Mouse (Mus musculus): Measurements from ENCODE around the gene Rrp7a. TPM values are rescaled to one million over a fixed set of nuclear protein-coding genes. Genes with fewer than 3 reads are reported as not detected.

Gene Rrp7a
- polyA plus RNA-seq, 1 experiment from 2014 or later = 71.1 TPM

DNA sequence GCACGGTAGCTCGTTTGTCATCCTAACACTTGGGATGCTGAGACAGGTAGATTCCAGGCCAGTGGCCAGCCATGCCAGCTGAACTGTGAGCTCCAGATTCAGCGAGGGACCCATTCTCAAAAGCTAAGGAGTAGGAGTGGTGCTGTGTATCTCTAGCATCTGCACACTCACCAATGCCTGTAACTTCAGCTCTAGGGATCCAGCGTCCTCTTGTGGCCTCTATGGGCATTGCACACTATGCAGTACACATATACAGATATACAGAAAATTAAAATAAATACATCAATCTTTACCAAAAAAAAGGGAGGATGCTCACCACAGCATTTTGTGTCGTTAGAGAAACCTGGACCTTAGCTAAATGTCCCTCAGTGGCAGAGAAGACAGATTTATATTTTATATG, 50.8 kb downstream of the Rrp7a start:
- H3K36me3 ChIP-seq (ENCODE audit: control insufficient read depth, insufficient read depth, low read length) = no peaks in the 10 kb centered on the region
- 0 out of 2 replicates have a peak, but pooled peaks cover 3% of the 10 kb centered on the region for H3K4me1 ChIP-seq (replicated peaks; ENCODE audit: control insufficient read depth, insufficient read depth, low read length)
- DNase-seq (ENCODE audit: low spot score) (no peak), ATAC-seq (replicated peaks; ENCODE audit: low FRiP score) (no peak)
- WGBS = 76% methylated on average over 5 of the region's 5 CpGs
- peaks cover 9% of the 10 kb centered on the region for H3K27me3 ChIP-seq (replicated peaks; ENCODE audit: control insufficient read depth, insufficient read depth, low read length)
- H3K4me3 ChIP-seq (ENCODE audit: low read depth, low read length) = no peak overlapping the region
- no peaks in the 10 kb centered on the region for H3K9me3 ChIP-seq (ENCODE audit: control insufficient read depth, low read length)
- no peak overlapping the region for H3K4me2 ChIP-seq
- no peak overlapping the region for H3K27ac ChIP-seq (ENCODE audit: low read depth, low read length)
- H3K9ac ChIP-seq (ENCODE audit: low read depth, low read length) = no peak overlapping the region

DNA sequence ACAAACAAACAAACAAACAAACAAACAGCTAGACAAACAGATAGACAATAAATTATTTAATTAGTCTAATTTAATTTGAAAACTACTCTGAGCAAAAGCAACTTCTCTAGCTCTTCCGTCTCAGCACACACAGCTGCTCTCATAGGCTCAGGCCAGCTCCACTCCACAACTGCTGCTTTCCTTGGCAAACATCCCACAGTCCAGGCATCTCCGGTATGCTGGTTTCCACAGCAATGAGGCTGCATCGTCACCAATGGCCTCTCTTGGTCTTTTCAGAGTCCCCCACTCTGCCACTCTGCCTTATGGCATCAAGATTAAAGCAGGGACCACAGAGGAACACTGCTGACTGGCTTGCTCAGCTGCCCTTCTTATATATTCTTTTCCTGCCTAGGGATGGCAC, 51.7 kb downstream of the Rrp7a start:
- peaks cover 2% of the 10 kb centered on the region for H3K27me3 ChIP-seq (replicated peaks; ENCODE audit: control insufficient read depth, insufficient read depth, low read length)
- H3K4me1 ChIP-seq (replicated peaks; ENCODE audit: control insufficient read depth, insufficient read depth, low read length) = 0 out of 2 replicates have a peak, but pooled peaks cover 2% of the 10 kb centered on the region
- H3K27ac ChIP-seq (ENCODE audit: low read depth, low read length) = no peak overlapping the region
- no peak for DNase-seq (ENCODE audit: low spot score)
- no peak overlapping the region for H3K9ac ChIP-seq (ENCODE audit: low read depth, low read length)
- no peak for ATAC-seq (replicated peaks; ENCODE audit: low FRiP score)
- H3K36me3 ChIP-seq (ENCODE audit: control insufficient read depth, insufficient read depth, low read length) = no peaks in the 10 kb centered on the region
- H3K9me3 ChIP-seq (ENCODE audit: control insufficient read depth, low read length) = no peaks in the 10 kb centered on the region
- no peak overlapping the region for H3K4me2 ChIP-seq
- H3K4me3 ChIP-seq (ENCODE audit: low read depth, low read length) = no peak overlapping the region
- WGBS = 74% methylated on average over 3 of the region's 3 CpGs

DNA sequence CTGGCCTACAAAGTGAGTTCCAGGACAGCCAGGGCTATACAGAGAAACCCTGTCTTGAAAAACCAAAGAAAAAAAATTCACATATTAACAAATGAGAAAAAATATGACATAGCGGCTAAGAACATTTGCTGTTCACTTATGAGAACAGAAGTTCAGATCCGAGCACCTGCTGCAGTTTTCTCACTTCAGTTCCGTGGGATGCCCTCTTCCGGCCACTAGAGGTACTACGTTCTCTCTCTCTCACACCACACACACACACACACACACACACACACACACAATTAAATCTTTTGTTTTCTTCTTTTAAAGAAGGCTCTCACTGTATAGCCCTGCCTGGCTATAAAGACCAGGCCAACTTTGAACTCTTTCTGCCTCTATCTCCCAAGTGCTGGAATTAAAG, 54.3 kb downstream of the Rrp7a start:
- H3K9me3 ChIP-seq (ENCODE audit: control insufficient read depth, low read length) = no peaks in the 10 kb centered on the region
- 96% methylated on average over 5 of the region's 5 CpGs for WGBS
- DNase-seq (ENCODE audit: low spot score) (no peak), ATAC-seq (replicated peaks; ENCODE audit: low FRiP score) (no peak)
- H3K36me3 ChIP-seq (ENCODE audit: control insufficient read depth, insufficient read depth, low read length) = no peaks in the 10 kb centered on the region
- H3K27ac ChIP-seq (ENCODE audit: low read depth, low read length) = no peak overlapping the region
- no peak overlapping the region for H3K4me3 ChIP-seq (ENCODE audit: low read depth, low read length)
- no peaks in the 10 kb centered on the region for H3K27me3 ChIP-seq (replicated peaks; ENCODE audit: control insufficient read depth, insufficient read depth, low read length)
- no peak overlapping the region for H3K9ac ChIP-seq (ENCODE audit: low read depth, low read length)
- no peak overlapping the region for H3K4me2 ChIP-seq
- no peaks in the 10 kb centered on the region for H3K4me1 ChIP-seq (replicated peaks; ENCODE audit: control insufficient read depth, insufficient read depth, low read length)

DNA sequence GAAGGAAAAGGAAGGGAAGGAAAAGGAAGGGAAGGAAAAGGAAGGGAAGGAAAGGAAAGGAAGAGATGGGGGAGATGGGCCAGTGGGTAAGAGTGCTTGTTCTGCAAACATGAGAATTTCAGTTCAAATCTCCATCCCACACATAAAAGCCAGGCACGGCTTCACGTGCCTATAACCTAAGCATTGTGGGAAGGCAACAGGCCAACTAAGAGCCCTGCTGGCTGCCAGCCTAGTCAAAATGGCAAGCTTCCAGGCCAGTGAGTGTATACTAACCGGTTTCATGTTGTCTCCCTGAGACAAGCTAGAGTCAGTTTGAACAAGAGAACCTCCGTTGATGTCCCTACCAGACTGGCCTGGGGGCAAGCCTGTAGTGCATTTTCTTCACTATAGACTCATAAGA, 57.1 kb downstream of the Rrp7a start:
- ATAC-seq (replicated peaks; ENCODE audit: low FRiP score) (no peak), DNase-seq (ENCODE audit: low spot score) (no peak)
- no peaks in the 10 kb centered on the region for H3K36me3 ChIP-seq (ENCODE audit: control insufficient read depth, insufficient read depth, low read length)
- H3K4me1 ChIP-seq (replicated peaks; ENCODE audit: control insufficient read depth, insufficient read depth, low read length) = 0 out of 2 replicates have a peak, but pooled peaks cover 4% of the 10 kb centered on the region
- H3K4me2 ChIP-seq = no peak overlapping the region
- H3K9ac ChIP-seq (ENCODE audit: low read depth, low read length) = no peak overlapping the region
- WGBS = 82% methylated on average over 4 of the region's 4 CpGs
- H3K27ac ChIP-seq (ENCODE audit: low read depth, low read length) = no peak overlapping the region
- no peaks in the 10 kb centered on the region for H3K9me3 ChIP-seq (ENCODE audit: control insufficient read depth, low read length)
- 0 out of 2 replicates have a peak, but pooled peaks cover under 1% of the 10 kb centered on the region for H3K27me3 ChIP-seq (replicated peaks; ENCODE audit: control insufficient read depth, insufficient read depth, low read length)
- no peak overlapping the region for H3K4me3 ChIP-seq (ENCODE audit: low read depth, low read length)

Other genes with a start within 250 kb of the Rrp7a start
- 6.4 and 7.1 TPM in 2 replicates for gene Tcf20, start 134.9 kb downstream of the Rrp7a start, polyA plus RNA-seq (2014; fragmentation: Nextera tagmentation; extraction: Ambion mirVana)
- 6.6 and 7.4 TPM in 2 replicates for gene Nfam1, start 89.5 kb downstream of the Rrp7a start, polyA plus RNA-seq (2014; fragmentation: Nextera tagmentation; extraction: Ambion mirVana)
- gene Serhl, start 33.3 kb downstream of the Rrp7a start, polyA plus RNA-seq (2014; fragmentation: Nextera tagmentation; extraction: Ambion mirVana) = 45.8 and 49.4 TPM in 2 replicates
- gene Poldip3, start 26.6 kb upstream of the Rrp7a start, polyA plus RNA-seq (2014; fragmentation: Nextera tagmentation; extraction: Ambion mirVana) = 117 and 127 TPM in 2 replicates
- 210 and 219 TPM in 2 replicates for gene Cyb5r3, start 49.8 kb upstream of the Rrp7a start, polyA plus RNA-seq (2014; fragmentation: Nextera tagmentation; extraction: Ambion mirVana)
- 0.12 TPM in 1 of 2 replicates, not detected in the other for gene A4galt, start 129.0 kb upstream of the Rrp7a start, polyA plus RNA-seq (2014; fragmentation: Nextera tagmentation; extraction: Ambion mirVana)
- 26.3 and 26.7 TPM in 2 replicates for gene Arfgap3, start 227.4 kb upstream of the Rrp7a start, polyA plus RNA-seq (2014; fragmentation: Nextera tagmentation; extraction: Ambion mirVana)

All from liver, embryonic 11.5 days (tissue).